Mouse (Mus musculus) heart, adult 2 months (tissue): Measurements from ENCODE around the gene Cdc42ep5.
A peak's percentile ranks its signal among the peaks of the same experiment; 100 is the strongest.

Experiments used
- CTCF ChIP-seq: fragments of 200-600 bp; IDR thresholded peaks from 2 replicates; pipeline ENCODE4 v1.8.1; 2022; ENCODE audit warnings: antibody characterized with exemption, mild to moderate bottlenecking, moderate library complexity
- POLR2A ChIP-seq: fragments of 200-500 bp; IDR thresholded peaks from 2 replicates; pipeline ENCODE4 v1.6.1; 2011; ENCODE audit warnings: mild to moderate bottlenecking, low read depth, low read length, control low read depth; ENCODE audit not compliant: insufficient read depth

DNA sequence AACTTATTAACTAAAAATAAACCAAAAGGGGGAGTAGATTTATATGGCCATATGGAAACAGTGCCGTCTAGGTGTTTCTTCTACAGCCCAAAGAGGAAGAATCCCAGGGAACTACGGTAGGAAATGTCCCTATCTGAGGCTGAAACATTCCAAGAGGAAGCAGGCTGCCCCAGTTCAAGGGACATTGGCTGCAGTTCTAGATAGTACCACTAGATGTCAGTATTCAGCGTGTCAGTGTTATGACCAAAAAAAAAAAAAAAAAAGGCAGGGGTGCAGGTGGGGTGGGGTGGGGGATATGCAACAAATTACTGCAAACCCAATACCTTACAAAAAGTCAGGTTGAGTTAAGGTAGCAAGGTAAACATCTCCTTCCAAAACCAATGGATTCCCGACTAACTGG lies 61.2 kb downstream of the Cdc42ep5 start:
- TF ChIP-seq CTCF (peak; percentile 74), POLR2A (no peak)
